Mouse (Mus musculus): ENCODE data around the gene 2410004B18Rik. TPM values are rescaled to one million over a fixed set of nuclear protein-coding genes. Genes with fewer than 3 reads are reported as not detected.

The 2410004B18Rik gene
- polyA plus RNA-seq, 1 experiment, result 34.6 TPM

DNA sequence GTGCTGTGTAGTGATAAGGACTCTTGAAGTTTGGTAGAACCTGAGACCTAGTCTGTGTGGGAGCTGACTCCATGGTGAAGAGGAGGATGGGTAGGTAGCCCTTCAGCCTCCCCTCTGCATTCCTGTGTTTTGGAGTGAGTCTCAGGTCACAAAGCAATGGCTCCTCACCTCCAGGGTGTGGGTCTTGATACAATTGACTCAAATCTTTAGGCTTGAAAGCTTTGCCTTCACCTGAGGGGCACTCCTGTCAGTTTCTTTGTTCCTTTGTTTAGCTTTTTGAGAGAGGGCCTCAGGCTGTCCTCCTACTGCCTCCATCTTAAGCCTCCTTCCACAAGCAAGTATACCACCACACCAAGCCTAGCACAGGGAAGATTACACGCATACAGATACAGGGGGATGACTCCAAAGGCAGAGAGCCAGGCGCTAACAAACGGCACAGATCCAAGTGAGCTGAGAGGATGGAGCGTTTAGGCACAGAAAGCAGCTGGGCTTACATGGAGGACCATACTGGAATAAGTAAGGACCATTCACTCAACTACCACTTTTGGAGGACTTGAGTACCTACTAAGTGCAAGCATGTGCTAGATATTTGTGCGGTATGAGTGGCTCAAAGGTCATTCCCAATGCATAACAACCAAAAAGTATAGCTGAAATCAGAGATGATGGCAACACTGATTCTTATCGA is 48.6 kb downstream of the 2410004B18Rik start:
- Histone ChIP-seq H3K4me1 (ENCODE audit: control insufficient read depth, insufficient read depth, low read length) (no peaks in the 10 kb centered on the region), H3K4me3 (ENCODE audit: insufficient read depth, low read length) (no peak overlapping the region; the same call in 1 of the 2 replicates), H3K27ac (ENCODE audit: insufficient read depth, low read length) (no peak overlapping the region)
- TF ChIP-seq POLR2A (IDR thresholded peaks at IDR 0.05; ENCODE audit: extremely low read depth, insufficient read depth, low read length), result no peak
- TF ChIP-seq CTCF (IDR thresholded peaks at IDR 0.05; ENCODE audit: extremely low read depth, insufficient read depth, low read length), result no peak

DNA sequence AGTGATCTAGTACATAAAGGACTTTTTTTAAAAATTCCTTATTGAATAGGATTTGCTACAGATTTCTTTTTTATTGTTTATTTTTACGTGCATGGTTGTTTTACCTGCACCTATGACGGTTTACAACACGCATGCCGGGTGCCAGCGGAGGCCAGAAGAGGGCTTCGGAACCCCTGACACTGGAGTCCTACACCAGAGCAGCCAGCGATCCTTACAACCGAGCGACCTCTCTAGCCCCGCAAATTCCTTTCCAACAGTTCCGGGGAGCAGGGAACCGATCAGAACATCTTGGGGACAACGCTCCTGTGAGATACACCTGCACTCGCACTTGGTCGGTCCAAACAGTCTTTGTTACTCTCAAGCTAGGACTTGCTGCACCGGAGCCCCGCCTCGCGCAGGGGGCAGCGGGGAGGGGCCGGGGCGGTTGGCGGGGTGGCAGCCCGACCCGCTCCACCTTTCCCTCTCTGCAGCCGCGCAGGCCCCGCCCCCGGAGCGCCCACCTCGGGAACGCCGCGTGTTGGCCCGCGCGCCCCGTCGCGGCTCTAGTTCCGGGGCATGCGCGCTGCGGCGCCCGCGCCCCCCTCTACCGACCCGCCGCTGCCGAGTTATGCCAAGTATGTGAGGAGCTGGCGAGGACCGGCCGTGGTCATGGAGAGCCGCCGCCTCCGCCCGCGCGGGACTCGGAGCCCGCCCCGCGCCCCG is 49.6 kb downstream of the 2410004B18Rik start, which contains the start of gene Syde2:
Syde2 (plus strand) TSS at position 603 of the 702 bp plus-strand sequence.
- Histone ChIP-seq H3K4me1 (ENCODE audit: control insufficient read depth, insufficient read depth, low read length) (no peaks in the 10 kb centered on the region), H3K4me3 (ENCODE audit: insufficient read depth, low read length) (peak within 1 kb of the TSS; percentile 29), H3K27ac (ENCODE audit: insufficient read depth, low read length) (no peak within 1 kb of the TSS)
- TF ChIP-seq CTCF (IDR thresholded peaks at IDR 0.05; ENCODE audit: extremely low read depth, insufficient read depth, low read length), result no peak
- TF ChIP-seq POLR2A (IDR thresholded peaks at IDR 0.05; ENCODE audit: extremely low read depth, insufficient read depth, low read length), result no peak

DNA sequence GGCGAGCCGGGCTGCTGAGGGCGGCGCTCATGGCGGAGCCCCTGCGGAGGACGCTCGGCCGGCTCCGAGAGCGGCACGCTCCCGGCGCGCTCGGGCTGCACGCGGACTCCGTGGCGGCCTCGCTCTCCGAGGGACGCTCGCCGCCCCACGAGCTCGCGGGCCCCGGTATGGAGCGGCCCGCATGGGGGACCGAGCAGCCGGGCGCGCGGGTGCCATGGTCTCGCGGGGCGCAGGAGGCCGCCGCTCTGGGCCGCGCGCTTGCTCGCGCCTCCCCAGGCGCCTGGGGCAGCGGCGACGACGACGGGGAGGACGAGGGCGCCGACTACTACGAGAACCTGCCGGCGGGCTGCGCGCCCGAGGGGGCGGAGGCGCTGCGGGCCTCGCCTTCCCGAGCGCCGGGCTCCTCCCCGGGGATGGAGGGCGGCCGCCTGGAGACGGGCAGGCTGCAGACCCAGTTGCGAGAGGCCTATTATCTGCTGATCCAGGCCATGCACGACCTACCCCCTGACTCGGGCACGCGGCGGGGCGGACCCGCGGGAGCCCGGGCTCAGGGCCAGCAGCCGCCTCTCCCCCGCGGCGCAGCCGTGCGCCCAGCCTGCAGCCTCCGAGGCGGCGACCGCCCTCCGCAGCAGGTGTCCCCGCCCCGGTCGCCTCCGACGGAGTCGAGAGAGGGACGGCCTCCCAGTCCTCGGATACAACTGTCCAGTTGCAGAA is 50.3 kb downstream of the 2410004B18Rik start:
- Histone ChIP-seq H3K27ac (ENCODE audit: insufficient read depth, low read length) (no peak overlapping the region), H3K4me3 (ENCODE audit: insufficient read depth, low read length) (peak overlapping the region; percentile 29)
- TF ChIP-seq POLR2A (IDR thresholded peaks at IDR 0.05; ENCODE audit: extremely low read depth, insufficient read depth, low read length), result no peak
- TF ChIP-seq CTCF (IDR thresholded peaks at IDR 0.05; ENCODE audit: extremely low read depth, insufficient read depth, low read length), result no peak

GRCm38 (mm10) chr3:145988684-145989575 is 51.1 kb downstream of the 2410004B18Rik start:
- Histone ChIP-seq H3K4me3 (ENCODE audit: insufficient read depth, low read length) (peak overlapping the region; percentile 29), H3K4me1 (ENCODE audit: control insufficient read depth, insufficient read depth, low read length) (no peaks in the 10 kb centered on the region), H3K27ac (ENCODE audit: insufficient read depth, low read length) (no peak overlapping the region)
- TF ChIP-seq CTCF (IDR thresholded peaks at IDR 0.05; ENCODE audit: extremely low read depth, insufficient read depth, low read length) (no peak), POLR2A (IDR thresholded peaks at IDR 0.05; ENCODE audit: extremely low read depth, insufficient read depth, low read length) (no peak)

More for the DNA sequence above, 50.3 kb downstream of the 2410004B18Rik start:
- H3K4me1 ChIP-seq (ENCODE audit: control insufficient read depth, insufficient read depth, low read length), result no peaks in the 10 kb centered on the region

- TF ChIP-seq POLR2A (IDR thresholded peaks at IDR 0.05; ENCODE audit: extremely low read depth, insufficient read depth, low read length), result no peak
- TF ChIP-seq CTCF (IDR thresholded peaks at IDR 0.05; ENCODE audit: extremely low read depth, insufficient read depth, low read length), result no peak
- Histone ChIP-seq H3K4me3 (ENCODE audit: insufficient read depth, low read length) (peak overlapping the region; percentile 29), H3K4me1 (ENCODE audit: control insufficient read depth, insufficient read depth, low read length) (no peaks in the 10 kb centered on the region), H3K27ac (ENCODE audit: insufficient read depth, low read length) (no peak overlapping the region)
Observed at GRCm38 (mm10) chr3:145989576-145990081, 51.8 kb downstream of the 2410004B18Rik start.

- Histone ChIP-seq H3K27ac (ENCODE audit: insufficient read depth, low read length) (no peak overlapping the region), H3K4me1 (ENCODE audit: control insufficient read depth, insufficient read depth, low read length) (no peaks in the 10 kb centered on the region), H3K4me3 (ENCODE audit: insufficient read depth, low read length) (no peak overlapping the region)
- TF ChIP-seq CTCF (IDR thresholded peaks at IDR 0.05; ENCODE audit: extremely low read depth, insufficient read depth, low read length), result no peak
- TF ChIP-seq POLR2A (IDR thresholded peaks at IDR 0.05; ENCODE audit: extremely low read depth, insufficient read depth, low read length), result no peak
Observed at GRCm38 (mm10) chr3:145991130-145991529, 53.3 kb downstream of the 2410004B18Rik start.

DNA sequence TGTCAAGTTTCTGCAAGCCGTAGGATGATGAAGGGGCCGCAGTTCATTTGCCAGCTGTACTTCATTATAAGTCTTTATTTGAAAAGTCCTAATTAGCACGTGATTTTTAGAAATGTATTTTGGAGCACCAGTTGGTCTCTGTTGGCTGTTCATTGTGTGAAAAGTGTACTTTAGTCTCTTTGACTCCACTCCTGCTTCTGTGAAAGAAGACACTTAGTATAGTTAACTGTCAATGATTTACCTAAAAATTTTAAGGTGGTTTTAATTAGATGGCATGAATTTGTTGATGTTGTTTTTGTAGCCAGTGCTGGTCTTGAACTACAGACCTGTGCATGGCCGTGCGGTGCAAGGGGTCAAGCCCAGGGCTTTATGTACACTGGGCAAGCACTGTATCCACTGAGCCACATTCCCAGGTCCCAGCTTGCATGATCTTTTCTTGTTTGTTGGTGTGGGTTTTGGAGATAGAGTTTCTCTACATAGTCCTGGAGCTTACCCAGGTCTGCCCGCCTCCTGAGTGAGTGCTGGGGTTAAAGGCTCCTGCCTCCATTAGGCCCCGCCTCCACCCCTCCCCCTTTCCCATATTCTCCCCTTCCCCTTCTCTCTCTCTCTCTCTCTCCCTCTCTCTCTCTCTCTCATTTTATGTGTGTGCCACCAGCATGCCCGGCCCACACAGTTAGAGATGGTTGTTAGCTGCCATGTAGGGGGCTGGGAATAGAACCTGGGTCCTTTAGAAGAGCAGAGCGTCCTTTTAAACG is 54.3 kb downstream of the 2410004B18Rik start:
- TF ChIP-seq POLR2A (IDR thresholded peaks at IDR 0.05; ENCODE audit: extremely low read depth, insufficient read depth, low read length) (no peak), CTCF (IDR thresholded peaks at IDR 0.05; ENCODE audit: extremely low read depth, insufficient read depth, low read length) (no peak)
- no peak overlapping the region for H3K27ac ChIP-seq (ENCODE audit: insufficient read depth, low read length)
- H3K4me3 ChIP-seq (ENCODE audit: insufficient read depth, low read length), result no peak overlapping the region
- no peaks in the 10 kb centered on the region for H3K4me1 ChIP-seq (ENCODE audit: control insufficient read depth, insufficient read depth, low read length)

GRCm38 (mm10) chr3:145992796-145993195 is 55.0 kb downstream of the 2410004B18Rik start:
- Histone ChIP-seq H3K4me3 (ENCODE audit: insufficient read depth, low read length) (no peak overlapping the region), H3K27ac (ENCODE audit: insufficient read depth, low read length) (no peak overlapping the region), H3K4me1 (ENCODE audit: control insufficient read depth, insufficient read depth, low read length) (no peaks in the 10 kb centered on the region)
- TF ChIP-seq CTCF (IDR thresholded peaks at IDR 0.05; ENCODE audit: extremely low read depth, insufficient read depth, low read length) (no peak), POLR2A (IDR thresholded peaks at IDR 0.05; ENCODE audit: extremely low read depth, insufficient read depth, low read length) (no peak)

Measured in cortical plate, adult 2 months (tissue).